Mouse (Mus musculus) MEL (cell line): ENCODE measurements around the gene Fhl3.

Experiments
- CTCF ChIP-seq, 3 experiments: IDR thresholded peaks in 2 of 3; conservative IDR thresholded peaks in 1 of 3; 2 replicates each; pipeline ENCODE4 v1.5.1; 2011 to 2012; ENCODE audit warnings: low read length in 3 of 3, low read depth in 2 of 3, mild to moderate bottlenecking in 2 of 3, improper control_type of control experiment in 1 of 3, inconsistent platforms in 1 of 3, mixed read lengths in 1 of 3, moderate library complexity in 1 of 3; ENCODE audit not compliant: control insufficient read depth in 1 of 3, insufficient read depth in 1 of 3, poor library complexity in 1 of 3, severe bottlenecking in 1 of 3
- E2F4 ChIP-seq: IDR thresholded peaks from 2 replicates; pipeline ENCODE4 v1.6.1; 2011; ENCODE audit warnings: low read depth, low read length, improper control_type of control experiment, borderline replicate concordance
- ETS1 ChIP-seq: IDR thresholded peaks from 2 replicates; pipeline ENCODE4 v1.6.1; 2012; ENCODE audit warnings: low read depth, mild to moderate bottlenecking, inconsistent platforms, low read length, improper control_type of control experiment, moderate library complexity
- GABPA ChIP-seq: IDR thresholded peaks from 2 replicates; pipeline ENCODE4 v1.6.1; 2012; ENCODE audit warnings: low read depth, mild to moderate bottlenecking, inconsistent platforms, low read length, improper control_type of control experiment, moderate library complexity
- KAT2A ChIP-seq: conservative IDR thresholded peaks from 2 replicates; pipeline ENCODE4 v1.6.1; 2012; ENCODE audit warnings: low read depth, low read length, improper control_type of control experiment, inconsistent platforms
- POLR2A ChIP-seq, 2 experiments: IDR thresholded peaks; 2 replicates each; pipeline ENCODE4 v1.6.1; 2011 to 2012; ENCODE audit warnings: low read length in 2 of 2, mild to moderate bottlenecking in 2 of 2, control low read depth in 1 of 2, improper control_type of control experiment in 1 of 2, low read depth in 1 of 2, moderate library complexity in 1 of 2; ENCODE audit not compliant: control insufficient read depth in 1 of 2, insufficient read depth in 1 of 2, poor library complexity in 1 of 2
- RAD21 ChIP-seq: IDR thresholded peaks from 2 replicates; pipeline ENCODE4 v1.6.1; 2011; ENCODE audit warnings: mild to moderate bottlenecking, low read depth, low read length, improper control_type of control experiment
- TBP ChIP-seq: IDR thresholded peaks from 2 replicates; pipeline ENCODE4 v1.8.0; 2011; ENCODE audit warnings: low read depth, low read length, improper control_type of control experiment
- UBTF ChIP-seq: IDR thresholded peaks from 2 replicates; pipeline ENCODE4 v1.6.1; 2012; ENCODE audit warnings: low read depth, mild to moderate bottlenecking, inconsistent platforms, low read length, improper control_type of control experiment, moderate library complexity, borderline replicate concordance; ENCODE audit not compliant: insufficient read depth

DNA sequence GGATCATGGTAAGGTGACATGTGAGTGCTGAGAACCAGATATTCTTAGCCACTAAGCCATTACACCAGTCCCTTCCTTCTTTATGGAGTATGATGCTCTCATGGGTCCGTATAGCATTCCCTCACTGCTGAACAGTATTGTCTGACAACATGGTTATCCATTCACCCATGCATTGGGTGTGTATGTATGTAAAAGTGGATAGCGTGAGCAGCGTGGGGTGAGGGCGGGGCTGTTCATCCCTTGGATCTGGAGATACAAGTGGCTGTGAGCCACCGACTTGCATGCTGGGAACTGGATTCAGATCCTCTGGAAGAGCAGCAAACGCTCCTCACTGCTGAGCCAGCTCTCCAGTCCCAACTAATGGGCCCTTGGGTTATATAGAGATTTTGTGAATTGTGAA is 12.1 kb downstream of the Fhl3 start:
- TF ChIP-seq KAT2A (no peak), RAD21 (no peak), ETS1 (no peak), GABPA (no peak), CTCF (IDR thresholded peaks at IDR 0.05 in 2 of 3, conservative IDR thresholded peaks at IDR 0.05 in 1 of 3; ENCODE audit: control insufficient read depth in 1 of 3, insufficient read depth in 1 of 3, low read depth in 2 of 3, low read length in 3 of 3, poor library complexity in 1 of 3, severe bottlenecking in 1 of 3) (no peak), POLR2A (IDR thresholded peaks at IDR 0.05; ENCODE audit: control insufficient read depth in 1 of 2, insufficient read depth in 1 of 2, low read depth in 1 of 2, low read length in 2 of 2, poor library complexity in 1 of 2) (no peak), UBTF (no peak), E2F4 (no peak), TBP (no peak)
